ENCODE assay signal across 26 mouse cellular contexts in the genomic region with DNA sequence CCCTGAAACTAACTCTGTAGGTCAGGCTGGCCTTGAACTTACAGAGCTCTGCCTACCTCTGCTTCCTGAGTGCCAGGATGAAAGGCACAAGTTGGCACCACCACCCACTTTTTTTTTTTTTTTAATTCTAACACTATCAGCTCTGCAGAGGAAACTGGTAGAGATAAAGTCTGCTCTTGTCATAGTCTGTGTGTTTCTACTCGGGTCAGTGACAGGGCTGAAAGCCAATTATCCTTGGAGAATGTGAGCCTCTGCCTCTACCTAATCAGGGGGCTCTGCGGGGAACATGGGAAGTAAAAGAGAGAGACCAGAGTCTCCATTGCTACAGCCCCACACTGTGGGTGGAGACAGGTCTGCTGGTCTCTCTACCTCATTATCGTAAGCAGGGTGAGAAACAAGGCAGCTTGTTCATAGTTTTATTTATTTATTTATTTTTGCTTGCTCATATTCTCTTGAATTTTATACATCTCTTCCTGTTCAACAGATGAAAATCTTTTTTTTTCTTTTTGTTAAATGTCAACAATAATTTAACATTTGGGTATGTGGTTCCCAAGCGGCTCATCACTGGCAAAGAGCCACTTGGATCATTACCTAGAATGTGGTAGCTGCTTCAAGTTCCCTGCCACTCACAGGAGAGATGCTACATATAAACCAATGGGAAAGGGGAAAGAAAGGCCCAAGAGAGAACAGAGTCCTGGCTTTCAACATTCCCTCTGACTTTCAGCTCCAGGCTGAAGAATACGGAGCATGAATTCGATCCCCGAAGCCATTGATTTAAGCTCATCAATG. TPM values are rescaled to one million over a fixed set of nuclear protein-coding genes. Genes with fewer than 3 reads are reported as not detected.
DNase-seq lines count a peak whose midpoint lies in the region; ATAC-seq and TF ChIP-seq lines count a peak whose summit lies in the region.
"Had no signal": no experiment of that assay in that cellular context is flagged by ENCODE, and none has a peak within 500 bp of the region (broad histone marks: within the 10 kb centered on the region; RNA-seq: fewer than 3 reads in every experiment).

No protein-coding gene starts in this region.

- no peak for TF ChIP-seq CTCF in midbrain, postnatal 0 days (IDR thresholded peaks at IDR 0.05)

- H3K4me1 ChIP-seq in heart, embryonic 14.5 days (ENCODE audit: control insufficient read depth in 2 of 2, insufficient read depth in 2 of 2, low read length in 2 of 2): peaks cover 8 to 27% of the 10 kb centered on the region in 2 experiments
- peaks cover 23% of the 10 kb centered on the region for H3K4me1 ChIP-seq in heart, embryonic 11.5 days (ENCODE audit: control insufficient read depth, insufficient read depth, low read length)
- H3K4me1 ChIP-seq in midbrain, postnatal 0 days (ENCODE audit: insufficient read depth, low read length): no peaks in the 10 kb centered on the region
- H3K4me1 ChIP-seq in midbrain, embryonic 11.5 days (ENCODE audit: control insufficient read depth, insufficient read depth, low read length): peaks cover 9% of the 10 kb centered on the region
- no peaks in the 10 kb centered on the region; the same call in 1 of the 2 replicates for H3K4me1 ChIP-seq in hindbrain, embryonic 11.5 days (replicated peaks; ENCODE audit: control insufficient read depth, insufficient read depth, low read length)

- H3K27me3 ChIP-seq in heart, embryonic 14.5 days (ENCODE audit: control insufficient read depth, insufficient read depth, low read length): no peaks in the 10 kb centered on the region
- H3K27me3 ChIP-seq in heart, embryonic 11.5 days (ENCODE audit: control insufficient read depth, insufficient read depth, low read length): no peaks in the 10 kb centered on the region
- no peaks in the 10 kb centered on the region for H3K27me3 ChIP-seq in midbrain, postnatal 0 days (ENCODE audit: insufficient read depth, low read length)
- H3K27me3 ChIP-seq in midbrain, embryonic 11.5 days (ENCODE audit: control insufficient read depth, insufficient read depth, low read length): no peaks in the 10 kb centered on the region
- no peaks in the 10 kb centered on the region for H3K27me3 ChIP-seq in hindbrain, embryonic 11.5 days (ENCODE audit: control insufficient read depth, insufficient read depth, low read length)
- H3K27me3 ChIP-seq: heart, embryonic 12.5 days; neural tube, embryonic 12.5 days had no signal

- peak; percentile 71 to 77 for DNase-seq in cerebellum, postnatal 10 days
- DNase-seq in cerebellum, adult 9-10 months: no peak
- DNase-seq in midbrain, postnatal 0 days (ENCODE audit: low spot score): peak; percentile 33
- DNase-seq in midbrain, embryonic 11.5 days (ENCODE audit: low spot score, missing footprints): no peak
- DNase-seq in hindbrain, embryonic 11.5 days (ENCODE audit: low spot score): no peak
- DNase-seq: adrenal gland, postnatal 25 days; B cell, adult 2 months; cerebellum, adult 2 months; kidney, adult 2 months; kidney, postnatal 10 days; lung, adult 18-20 months; right cerebral cortex, adult 18-20 months; thymus, postnatal 25 days had no signal

- H3K27ac ChIP-seq in heart, embryonic 14.5 days (replicated peaks in 1 of 2; ENCODE audit: control insufficient read depth in 1 of 2, insufficient read depth in 1 of 2, low read depth in 2 of 2, low read length in 2 of 2): 0 out of 4 replicates have a peak overlapping the region, but pooled peaks of 1 of the 2 experiments have one; percentile 26
- H3K27ac ChIP-seq in heart, embryonic 11.5 days (ENCODE audit: low read depth, low read length): no peak overlapping the region; the same call in 1 of the 2 replicates
- no peak overlapping the region for H3K27ac ChIP-seq in midbrain, postnatal 0 days (ENCODE audit: low read depth, low read length)
- H3K27ac ChIP-seq in midbrain, embryonic 11.5 days (ENCODE audit: low read depth, low read length): no peak overlapping the region
- H3K27ac ChIP-seq in hindbrain, embryonic 11.5 days (ENCODE audit: low read depth, low read length): no peak overlapping the region
- H3K27ac ChIP-seq: hindbrain, embryonic 10.5 days; midbrain, embryonic 10.5 days; neural tube, embryonic 12.5 days had no signal

- no peak overlapping the region for H3K4me3 ChIP-seq in heart, embryonic 14.5 days (ENCODE audit: control insufficient read depth in 1 of 2, insufficient read depth in 1 of 2, low read depth in 1 of 2, low read length in 2 of 2)
- no peak overlapping the region for H3K4me3 ChIP-seq in heart, embryonic 11.5 days (ENCODE audit: low read depth, low read length)
- no peak overlapping the region for H3K4me3 ChIP-seq in midbrain, postnatal 0 days (ENCODE audit: low read depth, low read length)
- H3K4me3 ChIP-seq in midbrain, embryonic 11.5 days (ENCODE audit: low read depth, low read length): no peak overlapping the region
- no peak overlapping the region for H3K4me3 ChIP-seq in hindbrain, embryonic 11.5 days (ENCODE audit: low read depth, low read length)
- H3K4me3 ChIP-seq: heart, embryonic 12.5 days; hindbrain, embryonic 10.5 days; midbrain, embryonic 10.5 days; neural tube, embryonic 12.5 days had no signal

- no peaks in the 10 kb centered on the region for H3K36me3 ChIP-seq in heart, embryonic 14.5 days (ENCODE audit: control insufficient read depth, insufficient read depth, low read length)
- no peaks in the 10 kb centered on the region for H3K36me3 ChIP-seq in heart, embryonic 11.5 days (ENCODE audit: control insufficient read depth, insufficient read depth, low read length)
- no peaks in the 10 kb centered on the region for H3K36me3 ChIP-seq in midbrain, postnatal 0 days (ENCODE audit: insufficient read depth, low read length)
- no peaks in the 10 kb centered on the region for H3K36me3 ChIP-seq in midbrain, embryonic 11.5 days (ENCODE audit: control insufficient read depth, insufficient read depth, low read length)
- no peaks in the 10 kb centered on the region for H3K36me3 ChIP-seq in hindbrain, embryonic 11.5 days (ENCODE audit: control insufficient read depth, insufficient read depth, low read length)
- H3K36me3 ChIP-seq: heart, embryonic 12.5 days; hindbrain, embryonic 10.5 days; midbrain, embryonic 10.5 days; neural tube, embryonic 12.5 days had no signal

- no peak overlapping the region for H3K9ac ChIP-seq in heart, embryonic 14.5 days (ENCODE audit: low read length)
- H3K9ac ChIP-seq in heart, embryonic 11.5 days (ENCODE audit: low read depth, low read length): no peak overlapping the region
- no peak overlapping the region for H3K9ac ChIP-seq in midbrain, postnatal 0 days (replicated peaks; ENCODE audit: low read length, poor library complexity, severe bottlenecking)
- no peak overlapping the region for H3K9ac ChIP-seq in midbrain, embryonic 11.5 days (ENCODE audit: low read length)
- no peak overlapping the region for H3K9ac ChIP-seq in hindbrain, embryonic 11.5 days (ENCODE audit: low read depth, low read length)
- H3K9ac ChIP-seq: heart, embryonic 12.5 days; neural tube, embryonic 12.5 days had no signal

- H3K4me2 ChIP-seq in heart, embryonic 14.5 days (ENCODE audit: low read length): no peak overlapping the region
- no peak overlapping the region for H3K4me2 ChIP-seq in heart, embryonic 11.5 days
- no peak overlapping the region for H3K4me2 ChIP-seq in midbrain, postnatal 0 days (ENCODE audit: low read depth, low read length, poor library complexity, severe bottlenecking)
- no peak overlapping the region for H3K4me2 ChIP-seq in midbrain, embryonic 11.5 days
- H3K4me2 ChIP-seq in hindbrain, embryonic 11.5 days (replicated peaks; ENCODE audit: low read depth, low read length): no peak overlapping the region
- H3K4me2 ChIP-seq: heart, embryonic 12.5 days; liver, embryonic 11.5 days; neural tube, embryonic 12.5 days had no signal

- 0 out of 2 replicates have a peak, but pooled peaks have one; percentile 17 for ATAC-seq in heart, embryonic 14.5 days (ENCODE audit: insufficient number of reproducible peaks, insufficient read depth, low FRiP score, low read depth)
- no peak for ATAC-seq in heart, embryonic 11.5 days (replicated peaks; ENCODE audit: insufficient number of reproducible peaks, low FRiP score, low TSS enrichment)
- no peak for ATAC-seq in midbrain, postnatal 0 days (ENCODE audit: low FRiP score)
- no peak for ATAC-seq in midbrain, embryonic 11.5 days (ENCODE audit: low FRiP score)
- ATAC-seq in megakaryocyte progenitor cell, adult 5-6 weeks (replicated peaks; ENCODE audit: poor library complexity): peak; percentile 10; the same call in 1 of the 2 replicates
- no peak for ATAC-seq in hindbrain, embryonic 11.5 days (ENCODE audit: low FRiP score)
- ATAC-seq: inflammation-experienced regulatory T-cells, adult 6 months had no signal

- 58% methylated on average over 7 of the region's 7 CpGs for WGBS in heart, embryonic 14.5 days
- 62% methylated on average over 7 of the region's 7 CpGs for WGBS in heart, embryonic 11.5 days (ENCODE audit: insufficient replicate concordance)
- 72% methylated on average over 7 of the region's 7 CpGs for WGBS in midbrain, postnatal 0 days
- WGBS in midbrain, embryonic 11.5 days: 80% methylated on average over 7 of the region's 7 CpGs
- 90% methylated on average over 7 of the region's 7 CpGs for WGBS in hindbrain, embryonic 11.5 days

- no peaks in the 10 kb centered on the region for H3K9me3 ChIP-seq in heart, embryonic 14.5 days (ENCODE audit: control insufficient read depth, low read length)
- no peaks in the 10 kb centered on the region for H3K9me3 ChIP-seq in heart, embryonic 11.5 days (replicated peaks; ENCODE audit: control insufficient read depth, low read length)
- H3K9me3 ChIP-seq in midbrain, postnatal 0 days (ENCODE audit: low read length): no peaks in the 10 kb centered on the region
- H3K9me3 ChIP-seq in midbrain, embryonic 11.5 days (ENCODE audit: control insufficient read depth, low read length): no peaks in the 10 kb centered on the region
- no peaks in the 10 kb centered on the region for H3K9me3 ChIP-seq in hindbrain, embryonic 11.5 days (ENCODE audit: control insufficient read depth, low read length)
- H3K9me3 ChIP-seq: heart, embryonic 12.5 days; hindbrain, embryonic 10.5 days; midbrain, embryonic 10.5 days; neural tube, embryonic 12.5 days had no signal

RNA-seq across cellular contexts. Expression of a gene that starts 4.6 kb away (rescaled TPM):
- polyA plus RNA-seq in heart, embryonic 14.5 days (2014; fragmentation: Nextera tagmentation; extraction: Ambion mirVana): 17.0 and 19.3 TPM in 2 replicates
- polyA plus RNA-seq in heart, embryonic 11.5 days (2014; fragmentation: Nextera tagmentation; extraction: Ambion mirVana): 25.0 and 28.9 TPM in 2 replicates
- 4.8 and 5.6 TPM in 2 replicates for total RNA-seq in midbrain, postnatal 0 days (2014; rRNA removed)
- 1.8 and 3.2 TPM in 2 replicates for polyA plus RNA-seq in midbrain, postnatal 0 days (2015; fragmentation: Nextera tagmentation; extraction: Ambion mirVana)
- polyA plus RNA-seq in midbrain, embryonic 11.5 days (2014; fragmentation: Nextera tagmentation; extraction: Ambion mirVana): 59.3 and 68.1 TPM in 2 replicates
- total RNA-seq in megakaryocyte progenitor cell, adult 5-6 weeks (2015): 7.7 and 10.3 TPM in 2 replicates
- total RNA-seq in megakaryocyte progenitor cell, adult 5-6 weeks (2017): 10.2 and 14.1 TPM in 2 replicates
- 48.7 and 53.5 TPM in 2 replicates for polyA plus RNA-seq in hindbrain, embryonic 11.5 days (2014; fragmentation: Nextera tagmentation; extraction: Ambion mirVana)
- total RNA-seq: gastrocnemius, adult 18-20 months had no signal

RNA-seq across cellular contexts. Expression of a gene that starts 14.4 kb away (rescaled TPM):
- polyA plus RNA-seq in heart, embryonic 14.5 days (2014; fragmentation: Nextera tagmentation; extraction: Ambion mirVana): 70.2 and 94.5 TPM in 2 replicates
- polyA plus RNA-seq in heart, embryonic 11.5 days (2014; fragmentation: Nextera tagmentation; extraction: Ambion mirVana): 70.4 and 77.2 TPM in 2 replicates
- not detected in 2 replicates for total RNA-seq in midbrain, postnatal 0 days (2014; rRNA removed)
- polyA plus RNA-seq in midbrain, postnatal 0 days (2015; fragmentation: Nextera tagmentation; extraction: Ambion mirVana): 0.13 TPM in 1 of 2 replicates, not detected in the other
- polyA plus RNA-seq in midbrain, embryonic 11.5 days (2014; fragmentation: Nextera tagmentation; extraction: Ambion mirVana): 0.12 TPM in 1 of 2 replicates, not detected in the other
- total RNA-seq in megakaryocyte progenitor cell, adult 5-6 weeks (2015): not detected in 2 replicates
- not detected in 2 replicates for total RNA-seq in megakaryocyte progenitor cell, adult 5-6 weeks (2017)
- polyA plus RNA-seq in hindbrain, embryonic 11.5 days (2014; fragmentation: Nextera tagmentation; extraction: Ambion mirVana): not detected in 2 replicates
- total RNA-seq: adrenal gland, postnatal 25 days; gastrocnemius, adult 18-20 months; gastrocnemius, postnatal 4 days; monocyte, adult 5-6 weeks had no signal
- polyA plus RNA-seq: cerebellum, adult 2 months; hindbrain, embryonic 10.5 days; inflammation-experienced regulatory T-cells, adult 6 months; limb, embryonic 11.5 days had no signal

RNA-seq across cellular contexts. Expression of a gene that starts 36.3 kb away (rescaled TPM):
- 2.5 and 3.1 TPM in 2 replicates for polyA plus RNA-seq in heart, embryonic 14.5 days (2014; fragmentation: Nextera tagmentation; extraction: Ambion mirVana)
- polyA plus RNA-seq in heart, embryonic 11.5 days (2014; fragmentation: Nextera tagmentation; extraction: Ambion mirVana): 3.1 and 3.7 TPM in 2 replicates
- 68.5 and 83.4 TPM in 2 replicates for total RNA-seq in midbrain, postnatal 0 days (2014; rRNA removed)
- polyA plus RNA-seq in midbrain, postnatal 0 days (2015; fragmentation: Nextera tagmentation; extraction: Ambion mirVana): 19.0 and 24.4 TPM in 2 replicates
- polyA plus RNA-seq in midbrain, embryonic 11.5 days (2014; fragmentation: Nextera tagmentation; extraction: Ambion mirVana): 61.9 and 65.2 TPM in 2 replicates
- 1.1 and 1.6 TPM in 2 replicates for total RNA-seq in megakaryocyte progenitor cell, adult 5-6 weeks (2015)
- 0.20 and 0.42 TPM in 2 replicates for total RNA-seq in megakaryocyte progenitor cell, adult 5-6 weeks (2017)
- polyA plus RNA-seq in hindbrain, embryonic 11.5 days (2014; fragmentation: Nextera tagmentation; extraction: Ambion mirVana): 76.7 and 101 TPM in 2 replicates

Comparison
In these comparisons a context has a peak if more than half of its experiments do, and no peak if none do; other contexts are left out.
1. DNase-seq: peak in cerebellum, postnatal 10 days (2 of 2) and midbrain, postnatal 0 days (single experiment); none in cerebellum, adult 9-10 months (single experiment), midbrain, embryonic 11.5 days (single experiment) and hindbrain, embryonic 11.5 days (single experiment).
2. ATAC-seq: peak in heart, embryonic 14.5 days (single experiment) and megakaryocyte progenitor cell, adult 5-6 weeks (single experiment); none in heart, embryonic 11.5 days (single experiment), midbrain, postnatal 0 days (single experiment), midbrain, embryonic 11.5 days (single experiment) and hindbrain, embryonic 11.5 days (single experiment).
3. RNA of a gene that starts 14.4 kb away (polyA plus RNA-seq): 70.2 to 94.5 TPM in heart, embryonic 14.5 days and 70.4 to 77.2 TPM in heart, embryonic 11.5 days; 0.13 TPM in midbrain, postnatal 0 days, 0.12 TPM in midbrain, embryonic 11.5 days and not detected in hindbrain, embryonic 11.5 days; every median in the first group is over 10 times any median in the second.